Mouse (Mus musculus) small intestine, adult 2 months (tissue): ENCODE data around the gene Gls. TPM values are rescaled to one million over a fixed set of nuclear protein-coding genes. Genes with fewer than 3 reads are reported as not detected.

ENCODE experiments used
- H3K27ac ChIP-seq: fragments of 200-500 bp; 2 replicates; pipeline ENCODE4 v1.5.1; 2012; ENCODE audit warnings: low read depth, low read length, control low read depth, inconsistent platforms; ENCODE audit not compliant: insufficient read depth
- H3K27me3 ChIP-seq: fragments of 200-500 bp; 2 replicates; pipeline ENCODE4 v1.6.1; 2012; ENCODE audit warnings: mild to moderate bottlenecking, moderate library complexity, low read length, inconsistent platforms; ENCODE audit not compliant: control insufficient read depth, insufficient read depth
- H3K36me3 ChIP-seq: fragments of 200-500 bp; 2 replicates; pipeline ENCODE4 v1.6.1; 2012; ENCODE audit warnings: mild to moderate bottlenecking, low read length, control low read depth, inconsistent platforms; ENCODE audit not compliant: control insufficient read depth, insufficient read depth
- H3K4me1 ChIP-seq: fragments of 200-500 bp; 2 replicates; pipeline ENCODE4 v1.6.1; 2012; ENCODE audit warnings: low read length, inconsistent platforms, mixed read lengths; ENCODE audit not compliant: control insufficient read depth, insufficient read depth, insufficient read length
- H3K4me3 ChIP-seq: fragments of 200-500 bp; 2 replicates; pipeline ENCODE4 v1.5.1; 2012; ENCODE audit warnings: low read depth, mild to moderate bottlenecking, control low read depth, inconsistent platforms, low read length, moderate library complexity
- CTCF ChIP-seq: fragments of 200-500 bp; IDR thresholded peaks from 2 replicates; pipeline ENCODE4 v1.5.1; 2012; ENCODE audit warnings: low read depth, mild to moderate bottlenecking, control low read depth, inconsistent platforms, low read length, moderate library complexity, mixed read lengths; ENCODE audit not compliant: insufficient replicate concordance, insufficient read length; ENCODE audit errors: extremely low read depth
- POLR2A ChIP-seq: fragments of 200-500 bp; IDR thresholded peaks from 2 replicates; pipeline ENCODE4 v1.6.1; 2012; ENCODE audit warnings: low read depth, mild to moderate bottlenecking, control low read depth, inconsistent platforms, low read length, moderate library complexity
- WGBS: fragments of 180-500 bp; shearing (Covaris S2); methylation state at CpG from one replicate; pipeline ENCODE4 v1.1.7; 2018; 5-methylcytosine and 5-hydroxymethylcytosine counted together
- polyA plus RNA-seq: library from polyadenylated mRNA; depleted of rRNA; stranded (reverse); fragments of >200 nt; gene quantifications from 2 replicates; pipeline ENCODE4 v1.2.3, GENCODE M21; 2012

The Gls gene
- polyA plus RNA-seq, 1 experiment: 32.8 TPM

DNA sequence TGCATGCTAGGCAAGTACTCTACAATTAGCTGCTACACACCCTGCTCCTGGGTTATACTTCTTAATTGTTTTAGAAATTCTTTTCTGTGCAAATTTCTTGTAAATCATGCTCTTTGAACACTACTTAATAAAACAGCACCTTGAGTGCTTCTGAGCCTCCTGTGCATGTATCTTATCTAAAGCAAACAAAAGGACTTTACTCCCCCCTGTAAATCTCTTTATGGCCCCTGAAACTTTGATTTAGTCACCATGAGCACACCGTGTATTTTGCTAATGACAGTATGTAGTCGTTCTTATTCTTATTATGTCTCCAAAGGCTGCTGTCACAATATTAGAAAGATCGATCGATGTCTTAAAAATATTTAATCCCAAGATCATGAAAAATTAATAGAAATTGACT, 23.9 kb upstream of the Gls start:
- no peaks in the 10 kb centered on the region for H3K27me3 ChIP-seq
- H3K4me1 ChIP-seq: peaks cover 21% of the 10 kb centered on the region; the same call in 1 of the 2 replicates
- 19% methylated on average over 4 of the region's 4 CpGs for WGBS
- H3K27ac ChIP-seq: peak overlapping the region; percentile 95
- H3K36me3 ChIP-seq: no peaks in the 10 kb centered on the region
- H3K4me3 ChIP-seq: no peak overlapping the region
- no peak for TF ChIP-seq CTCF
- TF ChIP-seq POLR2A: no peak

GRCm38 (mm10) chr1:52256194-52256593, 23.2 kb upstream of the Gls start:
- Histone ChIP-seq H3K27me3 (no peaks in the 10 kb centered on the region), H3K27ac (peak overlapping the region; percentile 95), H3K36me3 (no peaks in the 10 kb centered on the region), H3K4me3 (no peak overlapping the region), H3K4me1 (peaks cover 21% of the 10 kb centered on the region; the same call in 1 of the 2 replicates)
- WGBS: 32% methylated on average over 4 of the region's 4 CpGs
- TF ChIP-seq CTCF (no peak), POLR2A (no peak)

- no peaks in the 10 kb centered on the region for H3K27me3 ChIP-seq
- no peak for TF ChIP-seq POLR2A
- no peak for TF ChIP-seq CTCF
- no peak overlapping the region for H3K27ac ChIP-seq
- H3K4me1 ChIP-seq: peaks cover 21% of the 10 kb centered on the region; the same call in 1 of the 2 replicates
- no peak overlapping the region for H3K4me3 ChIP-seq
- H3K36me3 ChIP-seq: no peaks in the 10 kb centered on the region
- WGBS: 76% methylated on average over 2 of the region's 2 CpGs
Observed at GRCm38 (mm10) chr1:52254411-52254810, 21.4 kb upstream of the Gls start.

DNA sequence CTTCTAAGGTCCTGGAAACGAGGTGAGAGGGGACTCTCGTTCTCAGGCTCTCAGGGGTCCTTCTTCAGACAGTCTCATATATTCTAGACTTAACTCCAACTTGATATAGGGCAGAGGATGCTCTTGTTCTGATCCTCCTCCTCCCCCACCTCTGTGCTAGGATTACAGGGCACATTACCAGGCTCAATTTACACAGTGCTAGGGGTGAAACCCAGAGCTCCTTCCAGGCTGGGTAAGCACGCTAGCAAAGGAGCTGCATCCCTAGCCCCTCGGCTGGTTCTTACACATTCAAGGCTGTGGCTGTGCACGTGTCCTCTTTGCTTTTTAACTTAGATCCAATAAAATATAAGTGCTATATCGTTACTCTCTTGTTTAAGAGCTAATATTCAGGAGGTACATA, 20.4 kb upstream of the Gls start:
- Histone ChIP-seq H3K4me1 (peaks cover 14% of the 10 kb centered on the region; the same call in 1 of the 2 replicates), H3K36me3 (no peaks in the 10 kb centered on the region), H3K4me3 (no peak overlapping the region), H3K27ac (no peak overlapping the region), H3K27me3 (no peaks in the 10 kb centered on the region)
- no peak for TF ChIP-seq CTCF
- no peak for TF ChIP-seq POLR2A
- WGBS: 86% methylated on average over 6 of the region's 6 CpGs

GRCm38 (mm10) chr1:52252447-52252846, 19.4 kb upstream of the Gls start:
- Histone ChIP-seq H3K4me1 (peaks cover 14% of the 10 kb centered on the region; the same call in 1 of the 2 replicates), H3K27me3 (no peaks in the 10 kb centered on the region), H3K4me3 (no peak overlapping the region), H3K27ac (no peak overlapping the region), H3K36me3 (no peaks in the 10 kb centered on the region)
- 28% methylated on average over 2 of the region's 2 CpGs for WGBS
- no peak for TF ChIP-seq CTCF
- TF ChIP-seq POLR2A: no peak

DNA sequence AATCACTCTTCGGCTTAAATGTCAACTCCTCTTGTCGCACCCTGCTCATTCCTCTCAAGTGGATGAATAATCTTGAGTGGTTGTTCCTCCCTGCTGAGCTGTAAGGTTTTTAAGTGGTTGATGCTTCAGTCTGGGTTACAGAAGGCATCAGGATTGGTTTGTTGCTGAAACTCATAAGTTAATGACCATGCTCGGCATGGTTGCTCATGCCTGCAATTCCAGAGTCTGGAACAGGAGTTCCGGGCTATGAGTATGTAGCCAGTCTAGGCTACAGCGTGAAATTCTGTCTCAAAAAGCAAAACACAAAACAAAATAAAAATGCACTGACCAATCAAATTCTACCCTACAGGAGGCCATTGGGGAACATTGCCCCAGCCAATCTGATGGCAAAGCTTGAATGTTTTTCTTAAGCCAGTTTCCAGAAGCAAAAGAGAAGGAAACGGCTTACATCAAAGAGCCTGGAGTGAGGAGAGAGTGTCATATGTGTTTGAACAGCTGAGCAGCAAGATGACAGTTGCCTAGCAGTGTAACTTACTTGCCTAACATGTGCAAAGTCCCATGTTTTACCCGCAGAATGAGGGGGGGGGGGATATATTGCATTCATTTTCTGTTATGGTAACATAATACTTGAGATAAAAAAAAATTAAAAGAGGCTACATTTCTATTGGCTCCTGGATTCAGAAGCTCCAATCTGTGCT, 18.2 kb upstream of the Gls start:
- Histone ChIP-seq H3K4me3 (no peak overlapping the region), H3K27ac (0 out of 2 replicates have a peak overlapping the region, but pooled peaks have one; percentile 5), H3K4me1 (peaks cover 11% of the 10 kb centered on the region; the same call in 1 of the 2 replicates), H3K36me3 (no peaks in the 10 kb centered on the region), H3K27me3 (no peaks in the 10 kb centered on the region)
- TF ChIP-seq POLR2A (no peak), CTCF (no peak)
- WGBS: 50% methylated on average over 7 of the region's 7 CpGs

- H3K4me1 ChIP-seq: peaks cover 8% of the 10 kb centered on the region; the same call in 1 of the 2 replicates
Observed at GRCm38 (mm10) chr1:52248899-52249556, 16.0 kb upstream of the Gls start.

More at GRCm38 (mm10) chr1:52248899-52249556, 16.0 kb upstream of the Gls start:
- WGBS: 40% methylated on average over 3 of the region's 3 CpGs
- Histone ChIP-seq H3K4me3 (no peak overlapping the region), H3K36me3 (no peaks in the 10 kb centered on the region), H3K27me3 (no peaks in the 10 kb centered on the region), H3K27ac (peak overlapping the region; percentile 44; the same call in 1 of the 2 replicates)
- TF ChIP-seq POLR2A (no peak), CTCF (no peak)
